Mouse (Mus musculus) lung, adult 2 months (tissue): ENCODE measurements around the gene Hexim2. TPM values are rescaled to one million over a fixed set of nuclear protein-coding genes. Genes with fewer than 3 reads are reported as not detected.
A peak's percentile ranks its signal among the peaks of the same experiment; 100 is the strongest.

Experiments
- DNase-seq: peaks from one replicate; pipeline ENCODE4 v3.0.0; 2022
- H3K4me1 ChIP-seq: fragments of 200-500 bp; 2 replicates; pipeline ENCODE4 v1.6.1; 2011; ENCODE audit warnings: low read length; ENCODE audit not compliant: control insufficient read depth, insufficient read depth
- H3K4me3 ChIP-seq: fragments of 200-500 bp; replicated peaks from 2 replicates; pipeline ENCODE3; 2011; ENCODE audit warnings: low read depth, mild to moderate bottlenecking, control low read depth, low read length; ENCODE audit errors: extremely low read depth
- CTCF ChIP-seq: fragments of 200-500 bp; IDR thresholded peaks from 2 replicates; pipeline ENCODE4 v1.5.1; 2011; ENCODE audit warnings: mild to moderate bottlenecking, low read length, control low read depth; ENCODE audit not compliant: insufficient read depth
- POLR2A ChIP-seq: fragments of 200-500 bp; IDR thresholded peaks from 2 replicates; pipeline ENCODE4 v1.6.1; 2011; ENCODE audit warnings: low read depth, mild to moderate bottlenecking, control low read depth, low read length, borderline replicate concordance; ENCODE audit errors: extremely low read depth
- WGBS: fragments of 180-500 bp; shearing (Covaris S2); methylation state at CpG from one replicate; pipeline ENCODE4 v1.1.7; 2018; 5-methylcytosine and 5-hydroxymethylcytosine counted together
- polyA plus RNA-seq: library from polyadenylated mRNA; depleted of rRNA; stranded (reverse); fragments of >200 nt; gene quantifications from 2 replicates; pipeline ENCODE4 v1.2.3, GENCODE M21; 2012

The Hexim2 gene
- polyA plus RNA-seq, 1 experiment: 4.7 TPM

DNA sequence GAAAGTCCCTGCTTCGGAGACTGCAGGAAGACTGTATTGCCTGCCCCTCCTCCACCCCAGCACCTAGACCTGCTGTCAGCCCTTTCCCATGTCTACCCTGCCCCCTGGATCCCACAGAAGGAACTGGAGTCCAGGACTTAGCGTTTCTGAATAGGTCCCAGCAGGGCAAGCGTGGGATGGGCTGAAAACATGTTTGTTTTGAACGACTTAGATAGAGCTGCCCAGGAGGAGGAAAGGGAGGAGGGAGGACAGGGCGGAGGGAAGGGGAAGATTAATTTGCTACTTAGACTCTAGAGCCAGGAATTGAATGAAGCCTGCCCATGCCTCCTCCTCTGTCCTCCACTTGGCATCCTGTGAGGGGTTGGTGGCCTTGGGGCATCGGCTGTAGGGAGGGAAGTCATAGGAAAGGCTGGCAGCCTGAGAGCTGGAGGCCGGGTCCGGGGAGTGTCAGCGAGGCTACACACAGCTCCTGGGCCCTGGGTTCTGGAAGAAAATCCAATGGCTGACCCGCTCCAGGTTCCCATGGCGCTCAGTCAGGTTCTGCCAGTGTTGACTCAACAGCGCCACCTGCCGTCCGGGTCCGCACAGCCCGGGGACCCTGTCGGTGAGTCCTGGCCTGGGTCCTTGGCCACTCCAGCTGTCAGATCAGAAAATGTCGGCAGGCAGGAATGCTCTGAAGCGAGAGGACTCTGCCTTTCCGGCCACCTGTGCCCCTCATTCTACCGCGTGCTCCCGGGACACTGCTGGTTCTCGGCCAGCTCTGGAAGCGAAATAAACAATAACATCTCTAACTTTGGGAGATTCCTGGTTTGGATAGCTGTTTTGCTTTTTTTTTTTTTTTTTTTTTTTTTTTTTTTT, 26.6 kb downstream of the Hexim2 start:
- TF ChIP-seq CTCF (peak; percentile 84), POLR2A (peak; percentile 17; the same call in 1 of the 2 replicates)
- H3K4me1 ChIP-seq: peaks cover 3% of the 10 kb centered on the region; the same call in 1 of the 2 replicates
- 1% methylated on average over 25 of the region's 25 CpGs for WGBS
- peak overlapping the region; percentile 45 for H3K4me3 ChIP-seq
- peak; percentile 98 for DNase-seq

DNA sequence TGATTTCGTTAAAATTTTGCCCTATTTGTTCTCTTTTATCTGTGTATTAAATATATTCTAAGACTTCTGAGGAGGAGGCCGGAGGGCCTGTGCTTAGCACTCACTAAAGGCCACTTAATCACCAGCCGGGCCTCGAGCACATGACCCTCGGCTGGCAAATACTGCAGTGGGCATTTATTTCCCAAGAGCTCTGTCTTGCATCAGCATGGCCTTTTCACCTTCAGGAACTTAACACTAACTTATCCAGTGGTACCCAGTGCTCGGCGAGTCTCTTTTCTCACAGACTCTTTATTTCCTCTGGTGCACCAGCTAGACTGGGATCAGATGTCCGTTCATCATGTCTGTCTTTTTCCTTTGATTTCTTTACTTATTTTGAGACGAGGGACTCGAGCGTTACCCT, 28.5 kb downstream of the Hexim2 start:
- no peak for DNase-seq
- TF ChIP-seq CTCF (no peak), POLR2A (no peak)
- WGBS: 82% methylated on average over 11 of the region's 11 CpGs
- peaks cover 3% of the 10 kb centered on the region; the same call in 1 of the 2 replicates for H3K4me1 ChIP-seq
- no peak overlapping the region for H3K4me3 ChIP-seq

DNA sequence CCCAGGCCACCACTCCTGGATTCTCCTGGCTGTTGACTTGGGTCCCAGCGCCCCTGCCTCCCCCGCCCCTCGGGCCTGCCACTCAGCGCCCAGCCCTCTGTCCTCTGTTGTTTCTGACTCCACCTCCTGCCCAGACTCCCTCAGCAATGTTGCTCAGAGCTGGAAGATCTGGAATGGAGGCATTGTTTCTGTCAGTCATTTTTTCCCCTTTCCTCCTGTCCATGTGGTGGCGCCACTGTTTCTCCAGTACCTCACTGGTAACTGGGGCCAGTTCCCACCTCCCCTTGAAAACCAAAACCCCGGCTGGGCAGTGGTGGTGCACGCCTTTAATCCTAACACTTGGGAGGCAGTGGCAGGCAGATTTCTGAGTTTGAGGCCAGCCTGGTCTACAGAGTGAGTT, 29.2 kb downstream of the Hexim2 start:
- no peak for TF ChIP-seq POLR2A
- TF ChIP-seq CTCF: no peak
- H3K4me1 ChIP-seq: peaks cover 3% of the 10 kb centered on the region; the same call in 1 of the 2 replicates
- H3K4me3 ChIP-seq: no peak overlapping the region
- no peak for DNase-seq
- WGBS: 77% methylated on average over 7 of the region's 7 CpGs

DNA sequence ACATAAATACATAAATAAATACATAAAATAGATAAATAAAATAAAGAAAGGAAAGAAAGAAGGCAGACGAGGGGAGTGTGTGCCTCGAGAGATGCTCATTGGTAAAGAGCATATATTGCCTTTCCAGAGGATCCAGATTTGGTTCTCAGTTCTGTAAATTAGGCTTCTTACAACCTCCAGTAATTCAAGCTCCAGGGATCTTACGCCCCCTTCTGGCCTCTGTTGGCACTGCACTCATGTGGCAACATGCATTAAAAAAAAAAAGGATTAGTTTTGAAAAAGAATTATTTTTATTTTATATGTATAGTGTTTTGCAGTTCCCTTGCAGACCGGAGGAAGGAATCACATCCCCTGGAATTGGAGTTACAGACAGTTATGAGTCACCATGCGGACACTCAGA, 29.9 kb downstream of the Hexim2 start:
- H3K4me3 ChIP-seq: no peak overlapping the region
- no peak for DNase-seq
- H3K4me1 ChIP-seq: peaks cover 3% of the 10 kb centered on the region; the same call in 1 of the 2 replicates
- TF ChIP-seq CTCF (no peak), POLR2A (no peak)
- 90% methylated on average over 5 of the region's 5 CpGs for WGBS

DNA sequence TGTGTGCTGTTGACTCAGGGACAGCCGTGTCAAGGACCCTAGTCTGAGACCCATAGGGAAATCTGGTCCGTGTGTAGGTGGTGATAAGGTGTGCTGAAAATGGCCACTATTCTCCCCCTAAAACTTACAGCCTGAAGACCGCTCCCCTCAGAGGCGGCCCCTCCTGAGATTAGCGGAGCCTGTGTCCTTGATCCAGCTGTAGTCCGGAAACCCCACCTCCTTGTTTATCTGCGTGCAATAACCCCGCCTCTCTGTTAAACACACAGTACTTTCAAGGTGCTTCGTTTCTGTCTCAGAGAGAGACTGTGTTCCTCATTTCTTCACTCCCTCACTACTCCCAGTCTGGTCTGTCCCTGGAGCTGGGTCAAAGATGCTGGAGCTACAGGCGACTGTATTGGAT, 32.2 kb downstream of the Hexim2 start:
- Histone ChIP-seq H3K4me3 (no peak overlapping the region), H3K4me1 (no peaks in the 10 kb centered on the region)
- WGBS: 19% methylated on average over 10 of the region's 10 CpGs
- TF ChIP-seq CTCF: no peak
- 0 out of 2 replicates have a peak, but pooled peaks have one; percentile 15 for TF ChIP-seq POLR2A
- no peak for DNase-seq

DNA sequence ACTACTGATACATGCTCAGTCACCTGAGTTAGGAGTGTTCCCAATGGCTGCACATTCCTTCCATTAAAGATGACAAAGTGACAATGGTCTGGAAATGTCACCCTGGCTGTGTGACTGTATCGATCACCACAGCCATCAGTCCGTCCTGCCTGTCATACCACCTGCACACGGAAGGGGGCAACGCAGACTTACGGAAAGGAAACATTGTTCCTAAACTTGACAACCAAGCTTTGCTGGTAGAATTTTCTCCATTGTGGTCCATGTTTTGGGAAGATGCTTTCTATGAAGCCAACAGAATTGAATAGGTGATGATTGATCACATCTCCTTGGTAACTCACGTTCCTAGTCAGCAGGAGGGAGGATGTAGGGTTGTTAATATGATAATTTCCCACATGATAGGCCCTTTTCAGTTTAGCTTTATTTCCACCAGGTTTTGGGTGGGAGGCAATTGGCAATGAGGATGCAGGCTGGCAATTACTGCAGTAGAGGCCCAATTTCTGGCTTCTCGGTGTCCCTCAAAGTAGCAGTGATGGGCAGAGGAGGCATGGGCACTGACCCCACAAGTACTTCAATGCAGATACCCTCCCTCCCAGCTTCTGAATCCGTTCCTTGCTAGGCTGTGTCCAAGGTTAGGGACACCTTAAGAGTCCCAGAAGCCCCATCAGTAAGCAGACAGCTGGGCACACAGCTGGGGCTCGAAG, 36.6 kb downstream of the Hexim2 start:
- TF ChIP-seq POLR2A: no peak
- peak; percentile 99 for TF ChIP-seq CTCF
- no peak overlapping the region for H3K4me3 ChIP-seq
- peak; percentile 70 for DNase-seq
- 25% methylated on average over 9 of the region's 9 CpGs for WGBS
- H3K4me1 ChIP-seq: no peaks in the 10 kb centered on the region

DNA sequence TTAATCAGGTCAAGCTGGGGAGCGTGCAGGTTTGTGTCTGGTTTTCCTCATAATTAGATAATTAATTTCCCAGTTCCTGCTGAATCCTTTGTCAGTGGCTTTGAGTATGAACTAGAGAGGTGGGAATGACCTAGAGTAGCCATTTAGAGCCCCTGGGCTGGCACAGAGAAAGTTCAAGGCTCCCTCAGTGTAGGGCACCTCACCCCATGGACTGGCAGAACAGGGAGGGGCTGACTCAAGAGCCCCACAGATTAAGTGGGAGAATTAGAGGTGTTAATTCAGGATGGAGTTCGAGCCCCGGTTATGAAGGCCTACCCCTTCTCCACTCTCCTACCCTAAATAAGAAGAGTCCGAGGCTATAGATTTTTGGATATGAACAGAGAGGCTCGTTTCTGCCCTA, 37.4 kb downstream of the Hexim2 start:
- H3K4me3 ChIP-seq: no peak overlapping the region
- DNase-seq: no peak
- WGBS: 91% methylated on average over 5 of the region's 5 CpGs
- TF ChIP-seq POLR2A: no peak
- TF ChIP-seq CTCF: no peak
- H3K4me1 ChIP-seq: no peaks in the 10 kb centered on the region

DNA sequence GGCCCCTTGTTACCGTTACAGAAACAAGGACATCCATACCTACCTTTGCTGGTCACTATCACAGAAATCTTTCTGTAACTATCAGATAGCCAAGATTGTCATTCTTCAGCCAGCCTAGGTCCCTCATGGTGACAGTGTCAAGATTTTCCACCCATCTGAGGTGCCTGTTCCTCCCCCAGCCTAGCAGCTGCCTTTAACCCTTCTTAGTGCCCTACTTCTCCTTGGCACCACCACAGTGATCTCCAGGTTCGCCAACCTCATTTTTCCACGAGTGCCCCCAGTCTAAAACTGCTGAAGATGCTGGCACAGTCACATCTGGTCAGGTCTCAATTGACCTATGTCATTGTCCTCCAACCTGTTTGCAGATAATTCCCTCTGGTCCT, 37.9 kb downstream of the Hexim2 start:
- Histone ChIP-seq H3K4me1 (no peaks in the 10 kb centered on the region), H3K4me3 (no peak overlapping the region)
- TF ChIP-seq POLR2A (no peak), CTCF (no peak)
- DNase-seq: no peak
- WGBS: 63% methylated on average over 3 of the region's 3 CpGs

DNA sequence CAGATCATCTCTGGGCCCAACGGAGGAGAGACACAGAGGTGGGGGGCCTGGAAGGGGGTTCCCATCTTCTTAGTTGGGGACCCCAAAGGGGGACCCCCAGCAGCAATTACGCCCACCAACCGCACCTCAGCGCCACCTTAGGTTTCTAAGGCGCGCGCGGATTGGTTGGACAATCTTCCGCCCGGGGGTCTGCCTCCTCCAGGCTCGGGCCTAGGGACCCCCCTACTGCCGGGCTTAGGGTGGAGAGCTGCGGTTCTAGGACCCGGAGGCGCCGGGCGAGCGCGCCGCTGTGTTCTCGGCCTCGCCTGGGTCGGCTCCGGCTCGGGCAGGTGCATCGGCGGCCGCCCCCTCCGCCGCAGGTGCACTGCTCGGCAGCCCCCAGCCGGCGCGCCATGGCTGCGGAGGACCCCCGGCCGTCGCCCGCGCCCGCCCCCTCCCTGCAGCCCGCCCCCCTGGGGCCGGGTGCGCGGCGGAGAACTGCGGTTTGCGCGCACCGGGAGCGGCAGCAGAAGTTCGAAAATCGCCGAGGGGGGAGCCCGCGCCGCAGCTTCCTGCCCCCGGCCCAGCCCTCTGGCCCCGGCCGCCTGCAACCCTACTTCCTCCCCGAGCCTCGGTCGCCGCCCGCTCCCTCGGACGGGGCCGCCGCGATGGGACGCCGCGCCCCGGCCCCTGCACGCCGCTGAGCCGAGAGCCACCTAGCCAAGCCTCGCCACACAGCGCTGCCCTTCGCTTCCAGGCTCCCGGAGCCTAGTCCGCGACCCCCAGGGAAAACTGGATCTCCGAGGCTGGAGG, 38.5 kb downstream of the Hexim2 start, which contains the start of gene Fmnl1:
Gene Fmnl1, plus strand, starts transcription at position 614 of the 792 bp plus-strand sequence.
- 2% methylated on average over 78 of the region's 84 CpGs for WGBS
- no peak for TF ChIP-seq POLR2A
- no peak for TF ChIP-seq CTCF
- H3K4me3 ChIP-seq: peak within 1 kb of the TSS; percentile 73
- no peak for DNase-seq
- H3K4me1 ChIP-seq: no peaks in the 10 kb centered on the region

DNA sequence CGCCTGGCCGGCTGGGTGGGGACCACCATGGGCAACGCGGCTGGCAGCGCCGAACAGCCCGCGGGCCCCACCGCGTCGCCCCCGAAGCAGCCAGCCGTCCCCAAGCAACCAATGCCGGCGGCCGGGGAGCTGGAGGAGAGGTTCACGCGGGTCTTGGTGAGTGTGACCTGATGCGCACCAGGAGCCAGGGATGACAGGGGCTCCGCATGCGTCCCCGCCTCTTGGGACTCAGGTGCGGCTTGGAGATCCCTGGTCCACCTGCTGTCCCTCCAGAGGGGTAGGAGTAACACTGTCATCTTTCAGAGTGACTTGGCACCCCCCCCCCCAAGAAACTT, 39.0 kb downstream of the Hexim2 start:
- no peak for TF ChIP-seq CTCF
- no peak for TF ChIP-seq POLR2A
- Histone ChIP-seq H3K4me1 (no peaks in the 10 kb centered on the region), H3K4me3 (peak overlapping the region; percentile 73)
- DNase-seq: no peak
- 6% methylated on average over 23 of the region's 23 CpGs for WGBS
